Mouse (Mus musculus) liver, adult (tissue): ENCODE measurements around the gene Adh6a.

Experiments used
- GATA4 ChIP-seq: IDR thresholded peaks from 2 replicates; pipeline ENCODE4 v1.6.1; 2014; ENCODE audit warnings: mild to moderate bottlenecking, low read length; ENCODE audit not compliant: insufficient replicate concordance

The Adh6a gene

DNA sequence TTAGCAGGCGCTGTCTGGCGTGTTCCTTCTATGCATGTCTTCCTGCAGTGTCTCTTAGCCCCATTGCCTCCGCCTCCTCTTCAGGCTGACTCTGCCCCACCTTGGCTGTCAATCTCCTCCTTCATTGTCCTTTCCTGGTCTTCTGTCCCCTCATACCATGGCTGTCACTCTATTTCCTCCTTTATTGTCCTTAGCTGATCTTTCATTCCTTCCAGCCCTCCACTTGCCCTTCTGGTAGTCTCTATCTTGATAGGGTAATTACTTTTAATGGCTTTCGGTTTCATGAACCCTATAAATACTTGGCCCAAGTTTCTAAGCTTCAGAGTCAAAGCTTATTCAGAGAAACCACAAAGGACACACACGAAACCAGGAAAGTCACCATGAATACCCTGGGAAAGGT is at the start of gene Adh6a:
Gene Adh6a (plus strand): TSS at position 322 of the 400 bp plus-strand sequence.
- TF ChIP-seq GATA4: no peak

GRCm38 (mm10) chr3:138264648-138265047 is 48.4 kb upstream of the Adh6a start:
- TF ChIP-seq GATA4: no peak

DNA sequence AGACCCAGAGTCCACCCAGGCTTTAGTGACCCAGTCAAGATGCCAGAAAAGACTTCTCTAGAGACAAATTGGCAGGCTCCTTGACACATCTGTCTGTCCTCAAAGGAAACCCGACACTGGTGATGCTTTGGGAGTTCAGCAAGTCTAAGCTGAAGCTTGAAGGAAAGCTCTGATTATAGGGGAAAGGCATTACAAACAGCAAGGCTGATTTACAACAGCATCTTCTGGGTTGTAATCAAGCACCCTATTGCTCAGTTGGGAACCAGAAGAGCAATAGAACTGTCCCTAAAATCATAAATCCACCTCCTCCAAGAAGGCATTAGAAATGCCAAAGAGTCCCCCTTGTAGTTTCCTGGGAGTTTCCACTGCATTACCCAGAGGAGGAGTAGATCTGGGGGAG is 42.6 kb upstream of the Adh6a start:
- no peak for TF ChIP-seq GATA4

GRCm38 (mm10) chr3:138271297-138271696 is 41.8 kb upstream of the Adh6a start:
- no peak for TF ChIP-seq GATA4

DNA sequence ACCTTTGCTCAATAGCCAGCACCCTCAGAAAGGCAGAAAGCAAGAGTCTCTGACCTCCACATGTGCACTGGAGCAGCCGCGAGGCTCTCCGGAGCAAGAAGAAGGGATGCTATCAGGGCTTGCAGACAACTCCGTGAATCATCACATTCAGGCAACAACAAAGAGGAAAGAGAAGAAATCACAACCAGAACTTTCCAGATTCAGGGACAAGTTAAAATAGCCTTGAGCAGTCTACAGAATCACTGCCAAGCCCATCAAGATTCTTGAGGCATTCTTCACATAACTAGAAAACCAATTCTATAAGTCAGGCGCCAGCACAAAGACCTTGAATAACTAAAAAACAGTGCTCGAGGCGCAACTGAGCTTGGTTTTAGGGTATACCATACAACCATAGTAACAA is 40.0 kb upstream of the Adh6a start:
- TF ChIP-seq GATA4: no peak

GRCm38 (mm10) chr3:138275100-138275499 is 38.0 kb upstream of the Adh6a start:
- TF ChIP-seq GATA4: no peak

GRCm38 (mm10) chr3:138282556-138282955 is 30.5 kb upstream of the Adh6a start:
- no peak for TF ChIP-seq GATA4

DNA sequence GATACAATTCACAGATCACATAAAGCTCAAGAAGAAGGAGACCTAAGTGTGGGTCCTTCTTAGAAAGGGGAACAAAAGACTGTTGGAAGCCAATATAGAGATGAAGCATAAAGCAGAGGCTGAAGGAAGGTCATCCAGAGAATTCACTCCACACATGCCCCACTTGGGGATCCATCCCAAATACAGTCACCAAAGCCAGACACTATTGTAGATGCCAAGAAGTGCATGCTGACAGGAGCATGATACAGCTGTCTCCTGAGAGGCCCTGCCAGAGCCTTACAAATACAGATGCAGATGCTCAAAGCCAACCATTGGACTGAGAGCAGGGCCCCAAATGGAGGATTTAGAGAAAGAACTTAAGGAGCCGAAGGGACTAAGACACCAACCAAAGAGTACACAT is 29.3 kb upstream of the Adh6a start:
- no peak for TF ChIP-seq GATA4

GRCm38 (mm10) chr3:138285986-138286385 is 27.1 kb upstream of the Adh6a start:
- no peak for TF ChIP-seq GATA4

DNA sequence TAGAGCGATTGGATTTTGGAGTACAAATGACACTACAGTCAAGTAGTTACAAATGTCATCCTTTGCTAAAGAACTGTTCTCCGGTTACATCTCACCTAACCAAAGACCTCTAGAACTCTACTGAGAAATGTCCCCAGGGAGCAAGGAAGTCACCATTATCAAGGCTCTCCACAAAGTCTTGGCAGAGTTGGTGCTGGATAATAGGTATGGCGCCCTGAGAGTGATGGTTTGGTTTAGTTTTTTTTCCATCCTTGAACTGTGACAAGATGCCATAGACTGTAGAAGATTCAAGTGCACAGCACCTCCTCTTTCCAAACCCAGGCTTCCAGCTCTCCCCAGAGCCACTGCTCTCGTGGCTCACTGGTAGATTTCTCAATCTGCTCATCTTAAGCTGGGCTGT is 25.4 kb upstream of the Adh6a start:
- no peak for TF ChIP-seq GATA4

DNA sequence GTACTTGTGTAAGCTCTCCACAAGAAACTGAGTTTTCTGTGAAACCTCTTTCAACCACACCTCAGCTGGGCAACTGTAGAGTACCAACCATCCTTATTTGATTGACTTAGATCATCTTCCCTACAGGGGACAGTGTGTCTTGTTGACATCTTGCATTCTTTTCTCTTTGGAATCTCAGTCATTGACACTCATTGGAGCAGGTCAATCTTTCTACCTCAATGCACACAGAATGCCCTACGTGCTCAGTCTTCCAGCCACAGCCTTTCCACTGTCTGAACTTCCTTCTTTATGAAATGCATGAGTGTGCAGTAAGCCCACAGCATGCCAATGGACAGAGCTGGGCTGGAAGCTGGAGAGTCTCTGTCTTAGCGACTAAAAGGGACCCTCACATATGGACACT is 22.4 kb upstream of the Adh6a start:
- TF ChIP-seq GATA4: no peak

- no peak for TF ChIP-seq GATA4
Measured at GRCm38 (mm10) chr3:138291529-138292117, 21.5 kb upstream of the Adh6a start.

- no peak for TF ChIP-seq GATA4
Measured at GRCm38 (mm10) chr3:138293298-138293895, 19.7 kb upstream of the Adh6a start.

DNA sequence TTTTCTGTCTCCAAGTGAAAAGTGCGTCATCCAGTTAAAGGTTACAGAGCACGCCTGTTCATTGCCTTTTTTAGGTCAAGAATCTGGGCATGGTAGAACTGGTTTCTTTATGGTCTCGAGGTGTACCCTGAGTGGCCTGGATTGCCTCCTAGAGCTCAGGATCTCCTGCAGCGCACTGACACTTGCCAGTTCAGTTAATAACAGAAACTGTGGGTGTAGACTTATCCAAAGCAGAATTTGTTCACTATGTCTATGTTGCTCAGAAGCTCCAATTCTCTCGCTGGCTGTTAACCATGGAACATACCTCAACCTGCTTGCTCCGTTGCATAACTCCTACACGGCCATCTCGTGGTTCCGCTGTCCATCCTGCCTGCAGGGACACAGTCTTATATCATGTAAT is 13.0 kb upstream of the Adh6a start:
- TF ChIP-seq GATA4: no peak

GRCm38 (mm10) chr3:138302676-138303075 is 10.4 kb upstream of the Adh6a start:
- TF ChIP-seq GATA4: no peak

DNA sequence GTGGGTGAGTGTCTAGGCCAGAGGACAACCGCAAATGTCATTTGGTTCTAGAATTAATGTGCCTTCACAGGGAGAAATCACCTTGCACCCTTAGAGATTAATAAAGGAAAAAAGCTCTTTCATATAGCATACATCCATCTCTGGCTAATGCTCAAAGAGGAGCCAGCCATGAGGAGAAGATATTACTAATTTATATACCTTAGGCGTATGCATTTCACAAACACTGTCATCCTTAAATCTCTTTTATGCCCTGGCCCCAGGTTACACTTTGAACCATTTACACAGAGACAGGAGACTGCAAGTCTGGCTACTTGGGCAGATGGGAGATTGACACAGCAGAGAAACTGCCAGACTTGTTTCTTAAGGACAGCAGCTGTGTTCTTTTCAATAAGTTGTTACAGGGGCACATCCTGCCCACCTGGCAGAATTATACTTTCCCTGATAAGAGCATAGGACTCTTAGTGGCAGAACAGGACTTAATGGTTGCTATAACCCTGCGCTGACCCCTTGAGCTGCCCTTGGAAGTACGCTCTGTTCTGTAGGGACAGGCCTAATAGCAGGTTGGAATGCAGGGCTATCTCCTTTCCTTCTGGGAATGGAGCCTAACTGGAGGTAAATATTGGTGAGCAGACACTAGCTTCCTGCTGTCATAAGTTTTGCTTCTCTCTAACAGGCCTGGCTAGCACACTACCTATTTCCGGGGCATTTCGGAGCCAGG is 9.2 kb upstream of the Adh6a start:
- TF ChIP-seq GATA4: no peak

- TF ChIP-seq GATA4: no peak
Measured at GRCm38 (mm10) chr3:138304489-138304871, 8.6 kb upstream of the Adh6a start.
